In genomic region chr4:40908261-40908969, GRCm38 (mm10) we compare ENCODE assay signal across 9 mouse cellular contexts. TPM values are rescaled to one million over a fixed set of nuclear protein-coding genes. Genes with fewer than 3 reads are reported as not detected.
A peak's percentile ranks its signal among the peaks of the same experiment; 100 is the strongest.
DNase-seq lines count a peak whose midpoint lies in the region; ATAC-seq lines count a peak whose summit lies in the region.
"Had no signal": no experiment of that assay in that cellular context is flagged by ENCODE, and none has a peak within 500 bp of the region (broad histone marks: within the 10 kb centered on the region; RNA-seq: fewer than 3 reads in every experiment).

No protein-coding gene starts in this region.

- intact Hi-C loops in heart, postnatal 25 days (cut with DNase I): loop anchor here (5.0 kb wide), 1 partner anchor 46 kb away; no protein-coding TSS in a partner anchor
- intact Hi-C loops in left cerebral cortex, postnatal 25 days (cut with DNase I): no loop called here

- H3K4me1 ChIP-seq in heart, embryonic 10.5 days: peaks cover 13% of the 10 kb centered on the region
- H3K4me1 ChIP-seq in kidney, embryonic 16.5 days (ENCODE audit: insufficient read depth, low read length): peaks cover 3% of the 10 kb centered on the region; the same call in 1 of the 2 replicates

- H3K9me3 ChIP-seq in heart, embryonic 10.5 days: no peaks in the 10 kb centered on the region
- no peaks in the 10 kb centered on the region for H3K9me3 ChIP-seq in kidney, embryonic 16.5 days (ENCODE audit: low read length)

- ATAC-seq in kidney, embryonic 16.5 days (ENCODE audit: low FRiP score, low TSS enrichment): peak; percentile 80
- ATAC-seq in monocyte, adult 5-6 weeks (replicated peaks; ENCODE audit: insufficient number of reproducible peaks, low FRiP score, low TSS enrichment, poor library complexity, severe bottlenecking): no peak

- DNase-seq in heart, embryonic 10.5 days (ENCODE audit: low spot score): no peak
- no peak for DNase-seq in heart, postnatal 25 days (ENCODE audit: low spot score)
- DNase-seq in gonadal fat pad, adult 2 months (ENCODE audit: low read depth): peak; percentile 60
- DNase-seq in lung, postnatal 4 days: peak; percentile 60 to 80
- no peak for DNase-seq in natural killer cell, adult 2 months (ENCODE audit: low spot score in 2 of 2)
- no peak for DNase-seq in left cerebral cortex, postnatal 25 days (ENCODE audit: low spot score in 2 of 2)

- H3K4me2 ChIP-seq in kidney, embryonic 16.5 days (replicated peaks; ENCODE audit: low read depth, low read length): peak overlapping the region; percentile 38

- no peaks in the 10 kb centered on the region for H3K27me3 ChIP-seq in heart, embryonic 10.5 days (ENCODE audit: insufficient read depth, poor library complexity, severe bottlenecking)
- H3K27me3 ChIP-seq in kidney, embryonic 16.5 days (ENCODE audit: insufficient read depth, low read length): no peaks in the 10 kb centered on the region

- no peaks in the 10 kb centered on the region for H3K36me3 ChIP-seq in heart, embryonic 10.5 days
- H3K36me3 ChIP-seq in kidney, embryonic 16.5 days (ENCODE audit: insufficient read depth, low read length): no peaks in the 10 kb centered on the region

- 45% methylated on average over 20 of the region's 20 CpGs for WGBS in heart, embryonic 10.5 days
- 38% methylated on average over 20 of the region's 20 CpGs for WGBS in kidney, embryonic 16.5 days

- peak overlapping the region; percentile 58 for H3K9ac ChIP-seq in kidney, embryonic 16.5 days (replicated peaks; ENCODE audit: low read length)

- peak overlapping the region; percentile 20; the same call in 1 of the 2 replicates for H3K4me3 ChIP-seq in heart, embryonic 10.5 days
- peak overlapping the region; percentile 32 for H3K4me3 ChIP-seq in kidney, embryonic 16.5 days (ENCODE audit: low read length)

- peak overlapping the region; percentile 53 for H3K27ac ChIP-seq in heart, embryonic 10.5 days
- H3K27ac ChIP-seq in kidney, embryonic 16.5 days (ENCODE audit: low read length): peak overlapping the region; percentile 94

RNA-seq across cellular contexts. Expression of gene Spink4, which starts 11.4 kb away (rescaled TPM):
- 6.2 and 10.2 TPM in 2 replicates for polyA plus RNA-seq in heart, embryonic 10.5 days (2016; fragmentation: Nextera tagmentation; extraction: Ambion mirVana)
- total RNA-seq in heart, postnatal 25 days (2021): under 1 TPM in 1 of 2 experiments, not detected in 1; 0.78 TPM
- 10.0 and 20.8 TPM in 2 replicates for polyA plus RNA-seq in gonadal fat pad, adult 2 months (2012; rRNA removed)
- not detected in 2 replicates for polyA plus RNA-seq in kidney, embryonic 16.5 days (2015; fragmentation: Nextera tagmentation; extraction: Ambion mirVana)
- not detected in 3 replicates for total RNA-seq in monocyte, adult 5-6 weeks (2017)
- total RNA-seq in left cerebral cortex, postnatal 25 days (2021): not detected
- total RNA-seq: layer of hippocampus, postnatal 14 days had no signal

RNA-seq across cellular contexts. Expression of gene Bag1, which starts 39.7 kb away (rescaled TPM):
- 181 and 209 TPM in 2 replicates for polyA plus RNA-seq in heart, embryonic 10.5 days (2016; fragmentation: Nextera tagmentation; extraction: Ambion mirVana)
- total RNA-seq in heart, postnatal 25 days (2021): 100 to 1,000 TPM; 247 to 264 TPM
- 123 and 165 TPM in 2 replicates for polyA plus RNA-seq in gonadal fat pad, adult 2 months (2012; rRNA removed)
- polyA plus RNA-seq in kidney, embryonic 16.5 days (2015; fragmentation: Nextera tagmentation; extraction: Ambion mirVana): 210 and 215 TPM in 2 replicates
- 241 to 264 TPM (median 246 TPM) in 3 replicates for total RNA-seq in monocyte, adult 5-6 weeks (2017)
- 100 to 1,000 TPM; 172 to 178 TPM for total RNA-seq in left cerebral cortex, postnatal 25 days (2021)

RNA-seq across cellular contexts. Expression of gene Chmp5, which starts 39.8 kb away (rescaled TPM):
- 72.3 and 76.7 TPM in 2 replicates for polyA plus RNA-seq in heart, embryonic 10.5 days (2016; fragmentation: Nextera tagmentation; extraction: Ambion mirVana)
- total RNA-seq in heart, postnatal 25 days (2021): 10 to 100 TPM; 33.7 to 35.9 TPM
- polyA plus RNA-seq in gonadal fat pad, adult 2 months (2012; rRNA removed): 26.3 and 35.6 TPM in 2 replicates
- 120 and 123 TPM in 2 replicates for polyA plus RNA-seq in kidney, embryonic 16.5 days (2015; fragmentation: Nextera tagmentation; extraction: Ambion mirVana)
- total RNA-seq in monocyte, adult 5-6 weeks (2017): 103 to 128 TPM (median 128 TPM) in 3 replicates
- total RNA-seq in left cerebral cortex, postnatal 25 days (2021): 10 to 100 TPM; 81.2 to 83.2 TPM

RNA-seq across cellular contexts. Expression of gene B4galt1, which starts 54.6 kb away (rescaled TPM):
- 38.1 and 47.1 TPM in 2 replicates for polyA plus RNA-seq in heart, embryonic 10.5 days (2016; fragmentation: Nextera tagmentation; extraction: Ambion mirVana)
- 10 to 100 TPM; 58.2 to 70.4 TPM for total RNA-seq in heart, postnatal 25 days (2021)
- polyA plus RNA-seq in gonadal fat pad, adult 2 months (2012; rRNA removed): 38.1 and 66.2 TPM in 2 replicates
- polyA plus RNA-seq in kidney, embryonic 16.5 days (2015; fragmentation: Nextera tagmentation; extraction: Ambion mirVana): 47.5 and 48.0 TPM in 2 replicates
- total RNA-seq in monocyte, adult 5-6 weeks (2017): 27.7 to 60.9 TPM (median 40.1 TPM) in 3 replicates
- 1 to 10 TPM; 5.2 to 6.5 TPM for total RNA-seq in left cerebral cortex, postnatal 25 days (2021)

Comparison
In these comparisons a context has a peak if more than half of its experiments do, and no peak if none do; other contexts are left out.
1. DNase-seq: peak in gonadal fat pad, adult 2 months (single experiment) and lung, postnatal 4 days (2 of 2); none in heart, embryonic 10.5 days (single experiment), heart, postnatal 25 days (single experiment), natural killer cell, adult 2 months (0 of 2) and left cerebral cortex, postnatal 25 days (0 of 2).